Mouse (Mus musculus) hindbrain, embryonic 16.5 days (tissue): ENCODE results near the gene Akr1c13. TPM values are rescaled to one million over a fixed set of nuclear protein-coding genes. Genes with fewer than 3 reads are reported as not detected.
"Not testable (repeated sequence)": the region's sequence is repeated elsewhere in the genome, so short reads cannot be mapped to it uniquely, and the experiment has no call there.

Experiments
- ATAC-seq: fragments of 200-750 bp; cut with Nextera tagmentation; 2 replicates; pipeline ENCODE4 v1.8.0; 2017; ENCODE audit warnings: moderate TSS enrichment, moderate library complexity
- H3K27ac ChIP-seq: fragments of 300-500 bp; sonication (generic); 2 replicates; pipeline ENCODE4 v1.5.1; 2014; ENCODE audit warnings: low read depth, mild to moderate bottlenecking, control low read depth, low read length, moderate library complexity
- H3K27me3 ChIP-seq: fragments of 300-500 bp; sonication (generic); replicated peaks from 2 replicates; pipeline ENCODE4 v1.6.1; 2014; ENCODE audit warnings: low read length; ENCODE audit not compliant: control insufficient read depth, insufficient read depth
- H3K36me3 ChIP-seq: fragments of 300-500 bp; sonication (generic); 2 replicates; pipeline ENCODE4 v1.6.1; 2014; ENCODE audit warnings: mild to moderate bottlenecking, low read length, moderate library complexity, mixed read lengths; ENCODE audit not compliant: control insufficient read depth, insufficient read depth
- H3K4me1 ChIP-seq: fragments of 300-500 bp; sonication (generic); 2 replicates; pipeline ENCODE4 v1.6.1; 2014; ENCODE audit warnings: low read depth, low read length; ENCODE audit not compliant: control insufficient read depth, insufficient read depth
- H3K4me2 ChIP-seq: fragments of 300-500 bp; sonication (generic); 2 replicates; pipeline ENCODE4 v1.6.1; 2014; ENCODE audit warnings: mild to moderate bottlenecking, low read length, control low read depth, moderate library complexity
- H3K4me3 ChIP-seq: fragments of 300-500 bp; sonication (generic); 2 replicates; pipeline ENCODE4 v1.5.1; 2014; ENCODE audit warnings: mild to moderate bottlenecking, low read length, control low read depth, moderate library complexity
- H3K9ac ChIP-seq: fragments of 300-500 bp; sonication (generic); 2 replicates; pipeline ENCODE4 v1.6.1; 2014; ENCODE audit warnings: low read depth, mild to moderate bottlenecking, control low read depth, low read length, moderate library complexity
- H3K9me3 ChIP-seq: fragments of 300-500 bp; sonication (generic); 2 replicates; pipeline ENCODE4 v1.6.1; 2014; ENCODE audit warnings: mild to moderate bottlenecking, low read length, moderate library complexity; ENCODE audit not compliant: control insufficient read depth
- WGBS: fragments of 180-500 bp; shearing (Covaris S2); extraction: QIAGEN DNeasy Blood & Tissue Kit; methylation state at CpG from one replicate; pipeline ENCODE4 v1.1.7; 2014; 5-methylcytosine and 5-hydroxymethylcytosine counted together
- polyA plus RNA-seq: library from polyadenylated mRNA; unstranded; fragments of >200 nt; fragmentation: Nextera tagmentation; extraction: Ambion mirVana; gene quantifications from 2 replicates; pipeline ENCODE4 v1.2.1, GENCODE M21; 2015

Akr1c13 gene
- polyA plus RNA-seq, 1 experiment from 2014 or later = 4.1 TPM

- H3K27me3 ChIP-seq, H3K4me1 ChIP-seq, H3K9ac ChIP-seq, H3K4me2 ChIP-seq, H3K9me3 ChIP-seq, H3K36me3 ChIP-seq, H3K27ac ChIP-seq, ATAC-seq, H3K4me3 ChIP-seq: not testable (repeated sequence)
- WGBS = 89% methylated on average over 7 of the region's 7 CpGs
Observed at GRCm38 (mm10) chr13:4186641-4187411, 4.1 kb upstream of the Akr1c13 start.

- H3K27me3 ChIP-seq = no peaks in the 10 kb centered on the region
- 85% methylated on average over 2 of the region's 2 CpGs for WGBS
- no peaks in the 10 kb centered on the region for H3K36me3 ChIP-seq
- H3K27ac ChIP-seq = no peak overlapping the region
- no peak overlapping the region for H3K4me3 ChIP-seq
- no peak overlapping the region for H3K9ac ChIP-seq
- no peak for ATAC-seq
- no peaks in the 10 kb centered on the region for H3K4me1 ChIP-seq
- H3K4me2 ChIP-seq = no peak overlapping the region
- no peaks in the 10 kb centered on the region for H3K9me3 ChIP-seq
Observed at GRCm38 (mm10) chr13:4188174-4188573, 2.8 kb upstream of the Akr1c13 start.

GRCm38 (mm10) chr13:4192511-4192910 lies 1.6 kb downstream of the Akr1c13 start:
- 83% methylated on average over 3 of the region's 3 CpGs for whole genome bisulfite sequencing
- Histone ChIP-seq H3K4me2 (no peak overlapping the region), H3K36me3 (no peaks in the 10 kb centered on the region), H3K4me1 (no peaks in the 10 kb centered on the region), H3K4me3 (no peak overlapping the region), H3K9me3 (no peaks in the 10 kb centered on the region), H3K9ac (no peak overlapping the region), H3K27ac (no peak overlapping the region), H3K27me3 (no peaks in the 10 kb centered on the region)
- no peak for ATAC-seq

GRCm38 (mm10) chr13:4206147-4206903 lies 15.4 kb downstream of the Akr1c13 start:
- H3K9ac ChIP-seq = no peak overlapping the region
- no peaks in the 10 kb centered on the region for H3K36me3 ChIP-seq
- H3K9me3 ChIP-seq = no peaks in the 10 kb centered on the region
- H3K4me3 ChIP-seq = no peak overlapping the region
- no peaks in the 10 kb centered on the region for H3K27me3 ChIP-seq
- H3K4me1 ChIP-seq = no peaks in the 10 kb centered on the region
- H3K27ac ChIP-seq = no peak overlapping the region
- WGBS = 44% methylated on average over 1 of the region's 1 CpGs
- no peak overlapping the region for H3K4me2 ChIP-seq
- no peak for ATAC-seq

- Histone ChIP-seq H3K9me3 (no peaks in the 10 kb centered on the region), H3K9ac (no peak overlapping the region), H3K4me1 (no peaks in the 10 kb centered on the region), H3K4me2 (no peak overlapping the region), H3K36me3 (no peaks in the 10 kb centered on the region), H3K27ac (no peak overlapping the region), H3K27me3 (no peaks in the 10 kb centered on the region), H3K4me3 (no peak overlapping the region)
- 73% methylated on average over 18 of the region's 20 CpGs for WGBS
- ATAC-seq = no peak
Observed at GRCm38 (mm10) chr13:4211560-4212299, 20.8 kb downstream of the Akr1c13 start.

- H3K4me3 ChIP-seq = no peak overlapping the region
- no peak overlapping the region for H3K4me2 ChIP-seq
- no peaks in the 10 kb centered on the region for H3K36me3 ChIP-seq
- no peaks in the 10 kb centered on the region for H3K27me3 ChIP-seq
- ATAC-seq = no peak
- 58% methylated on average over 3 of the region's 3 CpGs for WGBS
- no peak overlapping the region for H3K9ac ChIP-seq
- H3K27ac ChIP-seq = no peak overlapping the region
- H3K4me1 ChIP-seq = no peaks in the 10 kb centered on the region
- no peaks in the 10 kb centered on the region for H3K9me3 ChIP-seq
Observed at GRCm38 (mm10) chr13:4212309-4212708, 21.4 kb downstream of the Akr1c13 start.

- not testable (repeated sequence) for H3K9ac ChIP-seq, H3K27ac ChIP-seq, H3K9me3 ChIP-seq, H3K27me3 ChIP-seq, H3K36me3 ChIP-seq, H3K4me3 ChIP-seq, H3K4me1 ChIP-seq, H3K4me2 ChIP-seq, ATAC-seq
- 78% methylated on average over 1 of the region's 1 CpGs for WGBS
Observed at GRCm38 (mm10) chr13:4215496-4215895, 24.5 kb downstream of the Akr1c13 start.

GRCm38 (mm10) chr13:4228441-4228840 lies 37.5 kb downstream of the Akr1c13 start, which contains the start of gene Akr1c19:
Gene Akr1c19, plus strand, starts transcription at chr13:4228700.
- 78% methylated on average over 1 of the region's 1 CpGs for WGBS
- no peak for ATAC-seq
- no peak within 1 kb of the TSS for H3K4me2 ChIP-seq
- no peaks in the 10 kb centered on the region for H3K9me3 ChIP-seq
- no peak within 1 kb of the TSS for H3K9ac ChIP-seq
- no peak within 1 kb of the TSS for H3K27ac ChIP-seq
- no peaks in the 10 kb centered on the region for H3K27me3 ChIP-seq
- no peaks in the 10 kb centered on the region for H3K4me1 ChIP-seq
- H3K36me3 ChIP-seq = no peaks in the 10 kb centered on the region
- H3K4me3 ChIP-seq = no peak within 1 kb of the TSS
